Mouse (Mus musculus) megakaryocyte, embryonic 14.5 days (primary cell): ENCODE measurements around the gene Npb.

Source experiments
- FLI1 ChIP-seq: IDR thresholded peaks from 2 replicates; pipeline ENCODE4 v1.6.1; 2012; ENCODE audit warnings: low read length, inconsistent platforms, mixed read lengths
- GATA1 ChIP-seq: IDR thresholded peaks from 3 replicates; pipeline ENCODE4 v1.6.1; 2012; ENCODE audit warnings: mixed read lengths, low read length, inconsistent platforms, borderline replicate concordance

DNA sequence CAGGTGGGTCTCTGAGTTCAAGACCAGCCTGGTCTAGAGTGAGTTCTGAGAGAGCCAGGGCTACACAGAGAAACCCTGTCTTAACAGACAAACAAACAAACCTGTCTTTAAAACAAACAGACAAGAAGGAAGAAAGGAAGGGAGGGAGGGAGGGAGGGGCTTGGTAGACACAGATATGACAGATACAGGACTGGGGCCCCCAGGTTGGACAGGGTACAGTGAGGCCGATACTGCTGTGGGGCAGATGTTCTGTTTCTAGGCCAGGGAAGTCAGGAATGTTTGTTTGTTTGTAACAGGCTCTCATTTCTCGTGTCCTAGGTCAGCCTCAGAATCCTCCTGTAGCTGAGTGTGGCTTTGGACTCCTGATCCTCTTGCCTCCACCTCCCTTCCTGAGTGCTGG, 4.7 kb upstream of the Npb start:
- TF ChIP-seq GATA1: no peak
- TF ChIP-seq FLI1: no peak
